Mouse (Mus musculus) forebrain, embryonic 10.5 days (tissue): Measurements from ENCODE around the gene Mpp2. TPM values are rescaled to one million over a fixed set of nuclear protein-coding genes. Genes with fewer than 3 reads are reported as not detected.
A peak's percentile ranks its signal among the peaks of the same experiment; 100 is the strongest.

Source experiments
- DNase-seq: peaks from one replicate; pipeline ENCODE4 v3.0.0-alpha.2; 2017; ENCODE audit warnings: low spot score; ENCODE audit errors: extremely low spot score
- H3K27ac ChIP-seq: fragments of 300-500 bp; sonication (generic); 2 replicates; pipeline ENCODE4 v1.5.1; 2016; ENCODE audit warnings: mild to moderate bottlenecking
- H3K27me3 ChIP-seq: fragments of 300-500 bp; sonication (generic); 2 replicates; pipeline ENCODE4 v1.6.1; 2016; ENCODE audit warnings: mild to moderate bottlenecking; ENCODE audit not compliant: poor library complexity, severe bottlenecking
- H3K36me3 ChIP-seq: fragments of 300-500 bp; sonication (generic); replicated peaks from 2 replicates; pipeline ENCODE4 v1.6.1; 2016; ENCODE audit warnings: mild to moderate bottlenecking, moderate library complexity
- H3K4me1 ChIP-seq: fragments of 300-500 bp; sonication (generic); 2 replicates; pipeline ENCODE4 v1.6.1; 2016
- H3K4me3 ChIP-seq: fragments of 300-500 bp; sonication (generic); 2 replicates; pipeline ENCODE4 v1.5.1; 2016; ENCODE audit warnings: mild to moderate bottlenecking, moderate library complexity
- H3K9me3 ChIP-seq: fragments of 300-500 bp; sonication (generic); 2 replicates; pipeline ENCODE4 v1.6.1; 2016; ENCODE audit warnings: mild to moderate bottlenecking, moderate library complexity
- WGBS: fragments of 180-500 bp; shearing (Covaris S2); methylation state at CpG from one replicate; pipeline ENCODE4 v1.1.7; 2016; 5-methylcytosine and 5-hydroxymethylcytosine counted together
- polyA plus RNA-seq: library from polyadenylated mRNA; unstranded; fragments of >200 nt; fragmentation: Nextera tagmentation; extraction: Ambion mirVana; gene quantifications from 2 replicates; pipeline ENCODE4 v1.2.1, GENCODE M21; 2016

Gene Mpp2
- polyA plus RNA-seq, 1 experiment from 2014 or later: 15.7 TPM

DNA sequence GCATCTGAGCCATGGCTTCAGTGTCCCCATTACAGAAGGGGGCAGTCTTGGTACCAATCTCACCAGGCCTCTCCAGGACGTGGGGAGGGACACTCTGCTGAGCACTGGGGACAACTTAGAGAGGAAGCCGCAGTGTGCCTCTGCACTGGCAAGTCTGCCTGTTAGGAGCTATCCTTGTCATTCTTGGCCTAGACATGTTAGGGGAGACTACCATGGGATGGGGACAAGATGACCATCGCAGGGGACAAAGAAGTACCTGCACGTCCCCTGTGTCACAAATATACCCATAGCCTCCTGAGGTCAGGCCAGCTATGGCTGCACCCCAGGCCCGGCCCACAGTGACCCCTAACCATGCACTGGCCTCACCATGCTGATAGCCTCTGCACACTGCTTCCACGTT, 44.9 kb downstream of the Mpp2 start:
- WGBS: 89% methylated on average over 6 of the region's 6 CpGs

DNA sequence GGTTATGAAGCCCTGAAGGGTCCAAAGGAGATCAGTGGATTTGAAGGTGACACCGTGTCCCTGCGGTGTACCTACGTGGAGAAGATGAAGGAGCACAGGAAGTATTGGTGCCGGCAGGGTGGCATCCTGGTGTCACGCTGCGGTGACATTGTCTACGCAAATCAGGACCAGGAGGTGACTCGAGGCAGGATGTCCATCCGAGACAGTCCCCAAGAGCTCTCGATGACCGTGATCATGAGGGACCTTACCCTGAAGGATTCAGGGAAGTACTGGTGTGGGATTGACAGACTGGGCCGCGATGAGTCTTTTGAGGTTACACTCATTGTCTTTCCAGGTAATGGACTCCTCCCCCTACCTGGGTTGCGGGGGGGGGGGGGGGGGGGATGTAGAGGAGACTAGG, 45.3 kb downstream of the Mpp2 start:
- Histone ChIP-seq H3K36me3 (no peaks in the 10 kb centered on the region), H3K4me3 (no peak overlapping the region), H3K27ac (no peak overlapping the region), H3K27me3 (peaks cover 11% of the 10 kb centered on the region; the same call in 1 of the 2 replicates), H3K4me1 (peaks cover 9% of the 10 kb centered on the region), H3K9me3 (peaks cover 23% of the 10 kb centered on the region)
- 93% methylated on average over 13 of the region's 14 CpGs for WGBS
- DNase-seq: no peak

More for the DNA sequence above, 44.9 kb downstream of the Mpp2 start:
- no peak for DNase-seq
- peaks cover 9% of the 10 kb centered on the region for H3K4me1 ChIP-seq
- peaks cover 23% of the 10 kb centered on the region for H3K9me3 ChIP-seq
- no peak overlapping the region for H3K27ac ChIP-seq
- H3K36me3 ChIP-seq: no peaks in the 10 kb centered on the region
- 0 out of 2 replicates have a peak, but pooled peaks cover 7% of the 10 kb centered on the region for H3K27me3 ChIP-seq
- no peak overlapping the region for H3K4me3 ChIP-seq

DNA sequence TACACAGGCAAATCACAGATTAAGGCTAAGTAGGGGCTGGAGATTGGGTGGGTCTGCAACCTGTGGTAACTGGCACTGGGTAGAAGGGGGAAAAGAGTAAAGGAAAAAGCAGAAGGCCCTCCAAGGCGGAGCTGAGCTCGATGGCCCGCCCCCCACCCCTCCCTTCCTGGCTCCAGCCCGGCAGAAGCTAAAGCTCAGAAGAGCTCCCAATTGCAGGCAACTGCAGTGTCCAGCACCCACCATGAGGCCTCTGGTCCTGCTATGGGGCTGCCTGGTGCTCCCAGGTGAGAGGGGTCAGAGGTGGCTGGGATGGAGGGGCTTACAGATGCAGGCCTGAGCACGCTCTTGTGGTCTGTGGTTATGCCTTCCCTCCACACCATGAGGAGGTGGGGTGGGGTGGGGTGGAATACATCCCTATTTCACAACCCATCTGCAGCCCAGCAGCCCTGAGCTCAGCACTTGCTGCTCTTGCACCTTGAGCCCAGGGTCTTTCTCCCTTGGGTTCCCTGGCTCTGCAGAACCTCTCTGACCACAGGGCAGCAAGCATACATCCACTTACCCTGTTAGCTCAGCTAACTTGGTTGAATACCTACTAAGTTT, 46.9 kb downstream of the Mpp2 start, which contains the start of gene Cd300lg:
Gene Cd300lg, plus strand, starts transcription at position 160 of the 600 bp plus-strand sequence.
- no peak for DNase-seq
- Histone ChIP-seq H3K36me3 (no peaks in the 10 kb centered on the region), H3K27ac (no peak within 1 kb of the TSS), H3K4me1 (peaks cover 9% of the 10 kb centered on the region), H3K4me3 (no peak within 1 kb of the TSS), H3K9me3 (peaks cover 21% of the 10 kb centered on the region), H3K27me3 (peaks cover 18% of the 10 kb centered on the region)
- WGBS: 72% methylated on average over 5 of the region's 5 CpGs

DNA sequence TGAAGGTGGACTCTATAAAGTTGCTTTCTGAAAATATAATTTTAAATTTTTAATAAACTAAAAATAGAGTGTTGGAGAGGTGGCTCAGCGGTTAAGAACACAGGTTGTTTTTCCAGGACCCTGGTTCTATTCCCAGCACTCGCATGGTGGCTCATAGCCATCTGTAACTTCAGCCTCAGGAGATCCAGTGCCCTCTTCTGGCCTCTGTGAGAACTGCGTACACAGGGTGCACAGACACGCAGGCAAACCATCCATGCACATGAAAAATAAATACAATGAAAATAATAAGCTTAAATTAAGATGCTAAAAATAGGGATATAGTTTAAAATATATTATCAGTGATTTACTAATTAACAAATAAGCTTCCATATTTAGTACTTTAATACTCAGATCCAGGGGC, 47.7 kb downstream of the Mpp2 start:
- Histone ChIP-seq H3K4me1 (peaks cover 9% of the 10 kb centered on the region), H3K27ac (no peak overlapping the region), H3K4me3 (no peak overlapping the region), H3K36me3 (no peaks in the 10 kb centered on the region), H3K9me3 (peaks cover 13% of the 10 kb centered on the region), H3K27me3 (peaks cover 18% of the 10 kb centered on the region)
- 66% methylated on average over 4 of the region's 4 CpGs for WGBS
- no peak for DNase-seq

DNA sequence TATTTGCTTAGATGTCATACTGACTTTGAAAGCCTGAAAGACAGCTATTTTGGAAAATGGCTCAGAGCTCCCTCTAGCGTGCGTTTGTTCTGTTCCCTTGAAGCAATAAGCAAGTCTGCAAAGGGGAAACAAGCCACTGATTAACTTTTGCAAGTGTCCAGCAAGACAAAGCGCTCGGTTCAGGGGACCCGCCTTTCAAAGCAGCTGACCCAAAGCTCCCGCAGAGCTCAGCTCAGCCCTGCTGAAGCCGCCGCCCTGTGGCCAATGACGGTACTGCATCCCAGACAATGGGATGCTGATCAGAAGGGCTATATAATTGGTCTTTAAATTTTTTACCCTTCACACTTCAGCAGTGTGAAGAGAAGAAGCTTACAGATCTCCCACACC, 48.2 kb downstream of the Mpp2 start:
- DNase-seq: peak; percentile 91
- H3K36me3 ChIP-seq: no peaks in the 10 kb centered on the region
- WGBS: under 1% methylated on average over 9 of the region's 9 CpGs
- H3K4me1 ChIP-seq: peaks cover 9% of the 10 kb centered on the region
- H3K4me3 ChIP-seq: no peak overlapping the region
- peaks cover 8% of the 10 kb centered on the region for H3K9me3 ChIP-seq
- H3K27ac ChIP-seq: no peak overlapping the region
- H3K27me3 ChIP-seq: peaks cover 18% of the 10 kb centered on the region

DNA sequence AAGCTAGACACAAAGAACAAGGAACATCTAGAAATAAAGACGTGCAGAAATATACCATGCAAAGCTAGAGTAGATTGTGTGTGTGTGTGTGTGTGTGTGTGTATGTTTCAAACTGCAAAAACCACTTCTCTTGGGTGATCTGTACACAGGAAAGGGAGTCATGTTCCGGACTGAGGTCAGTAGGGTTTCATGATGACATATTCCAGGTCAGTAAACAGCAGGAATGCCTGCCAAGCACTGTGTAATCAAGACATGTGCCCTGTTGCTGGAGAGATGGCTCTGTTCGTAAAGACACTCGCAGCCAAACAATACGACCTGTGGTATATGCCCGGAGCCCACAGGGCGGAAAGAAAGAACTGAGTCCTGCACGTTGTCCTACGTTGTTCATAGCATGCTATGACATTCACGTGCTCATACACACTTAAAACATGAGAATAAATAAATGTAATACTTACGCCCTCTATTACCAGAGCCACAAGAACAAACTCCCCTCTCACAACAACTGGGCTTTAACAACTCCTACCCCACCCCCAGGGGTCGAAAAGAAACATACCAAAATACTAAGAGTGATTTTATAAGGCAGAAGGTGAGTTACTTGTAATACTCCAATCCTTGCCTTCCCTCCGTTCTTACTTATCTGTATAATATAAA, 48.7 kb downstream of the Mpp2 start:
- DNase-seq: no peak
- Histone ChIP-seq H3K4me3 (no peak overlapping the region), H3K4me1 (peaks cover 9% of the 10 kb centered on the region), H3K9me3 (0 out of 2 replicates have a peak, but pooled peaks cover 3% of the 10 kb centered on the region), H3K27me3 (peaks cover 18% of the 10 kb centered on the region), H3K27ac (no peak overlapping the region), H3K36me3 (no peaks in the 10 kb centered on the region)
- WGBS: 69% methylated on average over 13 of the region's 13 CpGs

DNA sequence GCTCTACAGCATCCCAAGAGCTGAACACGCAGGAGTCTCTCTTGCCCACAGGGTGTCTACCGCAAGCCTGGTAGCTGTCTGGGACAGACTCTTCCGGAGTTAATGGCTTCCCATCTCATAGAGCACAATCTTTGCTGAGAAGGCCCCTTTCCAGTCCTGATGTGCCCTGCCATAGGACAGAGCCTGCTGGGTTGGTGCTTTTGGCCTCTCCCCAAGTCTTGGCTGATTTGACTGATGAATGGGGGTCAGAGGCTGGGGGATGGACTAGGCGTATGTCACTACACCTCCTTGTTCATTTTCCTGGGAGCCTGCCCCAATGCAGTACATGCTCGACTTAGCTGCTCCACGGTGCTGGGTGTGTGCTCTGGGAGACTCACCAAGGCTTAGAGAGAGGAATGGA, 50.5 kb downstream of the Mpp2 start:
- 0 out of 2 replicates have a peak, but pooled peaks cover 2% of the 10 kb centered on the region for H3K9me3 ChIP-seq
- H3K27me3 ChIP-seq: peaks cover 18% of the 10 kb centered on the region
- 0 out of 2 replicates have a peak overlapping the region, but pooled peaks have one; percentile 5 for H3K27ac ChIP-seq
- no peak for DNase-seq
- 86% methylated on average over 6 of the region's 6 CpGs for WGBS
- H3K4me1 ChIP-seq: peaks cover 9% of the 10 kb centered on the region
- no peak overlapping the region for H3K4me3 ChIP-seq
- no peaks in the 10 kb centered on the region for H3K36me3 ChIP-seq

DNA sequence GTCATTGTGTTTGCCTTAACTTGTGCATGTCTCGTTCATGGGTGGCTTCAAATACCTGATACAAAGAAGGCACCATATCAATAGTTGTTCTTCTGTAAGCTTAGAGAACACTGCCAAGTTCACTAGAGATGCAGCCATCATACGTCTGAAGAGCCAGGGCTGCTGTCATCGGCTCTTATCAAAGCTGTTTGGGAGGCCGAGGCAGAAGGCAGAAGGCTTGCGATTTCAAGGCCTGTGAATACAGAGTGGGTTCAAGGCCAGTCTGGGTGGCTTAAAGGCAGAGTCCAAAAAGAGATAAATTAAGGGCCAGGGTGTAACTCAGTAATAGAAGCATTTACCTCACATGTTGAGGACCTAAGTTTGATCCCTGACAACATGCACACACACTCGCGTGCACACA, 52.0 kb downstream of the Mpp2 start:
- Histone ChIP-seq H3K27ac (no peak overlapping the region), H3K36me3 (no peaks in the 10 kb centered on the region), H3K9me3 (0 out of 2 replicates have a peak, but pooled peaks cover 2% of the 10 kb centered on the region), H3K27me3 (peaks cover 18% of the 10 kb centered on the region), H3K4me3 (no peak overlapping the region), H3K4me1 (peaks cover 9% of the 10 kb centered on the region)
- 88% methylated on average over 7 of the region's 7 CpGs for WGBS
- no peak for DNase-seq

DNA sequence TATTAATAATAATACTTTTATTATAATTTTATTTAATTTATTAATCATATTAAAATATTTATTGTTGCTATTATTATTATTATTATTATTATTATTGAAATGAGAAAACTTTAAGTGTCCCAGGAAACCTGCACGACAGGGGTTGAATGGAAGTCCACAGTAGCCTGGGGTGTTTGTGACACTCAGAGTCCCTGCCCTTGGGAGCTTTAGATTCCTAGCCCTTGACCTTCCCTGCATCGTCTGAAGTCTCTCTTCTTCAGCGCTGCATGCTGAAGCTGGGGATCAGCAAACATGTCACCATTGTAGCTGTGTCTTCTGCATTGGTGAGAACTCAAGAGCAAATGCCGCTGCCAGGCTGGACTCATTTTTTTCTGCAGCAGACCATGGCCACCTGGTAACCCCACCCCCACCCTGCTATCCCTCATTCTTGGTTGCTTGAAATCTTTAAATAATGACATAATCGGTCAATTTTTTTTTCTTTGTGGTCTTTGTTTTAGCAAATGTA, 52.8 kb downstream of the Mpp2 start:
- 87% methylated on average over 5 of the region's 5 CpGs for WGBS
- Histone ChIP-seq H3K27me3 (peaks cover 25% of the 10 kb centered on the region), H3K36me3 (no peaks in the 10 kb centered on the region), H3K27ac (no peak overlapping the region), H3K4me1 (peaks cover 9% of the 10 kb centered on the region), H3K4me3 (no peak overlapping the region), H3K9me3 (no peaks in the 10 kb centered on the region)
- no peak for DNase-seq

DNA sequence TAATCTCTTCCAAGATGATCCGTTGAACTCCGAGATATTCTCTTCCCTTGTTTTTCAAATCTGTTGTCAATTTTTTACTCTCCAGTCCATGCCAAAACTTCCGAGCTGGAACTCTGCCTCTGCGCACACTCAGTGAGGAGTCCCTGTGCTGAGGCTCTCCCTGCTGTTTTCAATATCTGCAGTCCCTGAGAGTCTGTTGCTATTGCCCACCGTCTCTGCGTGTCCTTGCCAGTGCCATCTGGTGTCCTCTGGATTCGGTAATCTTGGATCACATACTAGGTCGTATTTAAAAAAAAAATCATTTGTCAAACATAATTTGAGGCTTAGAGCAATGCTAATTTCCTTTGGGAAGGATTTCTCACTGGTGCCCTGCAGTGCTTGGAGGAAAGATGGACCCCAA, 53.4 kb downstream of the Mpp2 start:
- Histone ChIP-seq H3K9me3 (no peaks in the 10 kb centered on the region), H3K27me3 (peaks cover 32% of the 10 kb centered on the region), H3K36me3 (no peaks in the 10 kb centered on the region), H3K4me1 (peaks cover 7% of the 10 kb centered on the region), H3K27ac (no peak overlapping the region), H3K4me3 (no peak overlapping the region)
- WGBS: 82% methylated on average over 8 of the region's 8 CpGs
- DNase-seq: no peak

DNA sequence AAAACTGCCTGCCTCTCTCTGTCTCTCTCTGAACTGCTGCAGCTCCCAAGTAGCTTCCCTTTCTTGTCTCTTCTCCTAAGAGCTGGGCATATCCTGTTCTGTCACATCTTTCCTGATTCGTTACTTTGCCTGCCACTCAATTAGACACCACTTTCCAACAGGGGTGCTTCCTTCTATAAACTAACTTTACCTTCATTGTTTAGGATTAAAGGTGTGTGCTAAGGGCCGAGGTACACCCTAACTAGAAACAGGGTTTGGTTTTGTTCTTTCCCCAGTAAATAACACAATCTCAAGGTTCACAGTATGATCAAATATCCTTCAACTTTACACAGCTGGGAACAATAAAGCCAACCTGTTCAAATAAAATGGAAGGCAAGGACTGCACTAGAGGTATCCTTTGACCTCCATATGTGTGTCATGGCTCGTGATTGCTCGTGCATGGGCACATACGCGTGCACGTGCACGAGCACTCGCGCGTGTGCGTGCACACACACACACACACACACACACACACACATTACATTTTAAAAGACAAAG, 55.2 kb downstream of the Mpp2 start:
- Histone ChIP-seq H3K27ac (no peak overlapping the region), H3K27me3 (peaks cover 35% of the 10 kb centered on the region), H3K36me3 (no peaks in the 10 kb centered on the region), H3K4me1 (peaks cover 1% of the 10 kb centered on the region; the same call in 1 of the 2 replicates), H3K9me3 (no peaks in the 10 kb centered on the region), H3K4me3 (no peak overlapping the region)
- no peak for DNase-seq
- WGBS: 92% methylated on average over 12 of the region's 12 CpGs

DNA sequence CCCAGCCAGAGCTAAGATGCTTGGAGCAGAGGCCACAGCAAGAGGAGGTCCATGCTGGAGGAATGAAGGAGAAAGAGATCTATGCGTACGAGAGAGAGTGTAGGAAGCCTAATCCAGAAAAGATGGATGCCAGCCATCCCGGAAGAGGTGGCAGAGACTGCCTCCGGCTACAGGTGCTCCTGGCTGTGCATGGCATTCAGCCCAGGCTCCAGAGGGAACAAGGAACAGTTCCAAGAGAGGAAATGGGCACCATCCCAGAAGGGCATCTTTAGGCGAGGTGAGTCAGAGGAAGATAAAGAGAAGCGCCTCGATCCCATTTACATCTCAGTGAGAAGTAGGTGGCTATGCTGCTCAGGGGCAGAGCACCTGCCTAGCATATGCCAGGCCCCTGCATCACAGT, 57.2 kb downstream of the Mpp2 start:
- Histone ChIP-seq H3K9me3 (no peaks in the 10 kb centered on the region), H3K4me3 (no peak overlapping the region), H3K27me3 (peaks cover 35% of the 10 kb centered on the region), H3K36me3 (no peaks in the 10 kb centered on the region), H3K27ac (no peak overlapping the region), H3K4me1 (peaks cover 19% of the 10 kb centered on the region)
- 87% methylated on average over 7 of the region's 7 CpGs for WGBS
- no peak for DNase-seq

DNA sequence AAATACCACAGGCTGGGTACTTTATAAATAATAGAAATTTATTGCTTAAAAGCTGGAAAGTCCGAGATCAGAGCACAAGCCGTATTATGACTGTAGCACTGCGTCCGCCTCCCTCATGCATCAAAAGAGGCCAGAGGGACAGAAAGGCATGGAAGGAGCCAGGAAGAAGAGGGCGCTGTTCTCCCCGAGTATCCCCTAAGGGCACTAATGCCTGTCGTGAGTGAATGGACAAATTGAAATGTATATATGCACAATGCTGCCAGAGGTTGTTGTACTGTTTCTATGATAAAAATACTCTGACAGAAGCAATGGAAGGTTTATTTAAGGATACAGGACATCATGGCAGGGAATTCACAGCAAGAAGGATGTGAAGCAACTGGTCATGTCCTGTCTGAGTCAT, 58.3 kb downstream of the Mpp2 start:
- Histone ChIP-seq H3K27me3 (peaks cover 46% of the 10 kb centered on the region), H3K4me1 (peaks cover 31% of the 10 kb centered on the region), H3K4me3 (no peak overlapping the region), H3K27ac (no peak overlapping the region), H3K9me3 (no peaks in the 10 kb centered on the region), H3K36me3 (peaks cover 3% of the 10 kb centered on the region; the same call in 1 of the 2 replicates)
- WGBS: 39% methylated on average over 7 of the region's 7 CpGs
- no peak for DNase-seq
